Mouse (Mus musculus): ENCODE data around the gene Vsig10.

DNA sequence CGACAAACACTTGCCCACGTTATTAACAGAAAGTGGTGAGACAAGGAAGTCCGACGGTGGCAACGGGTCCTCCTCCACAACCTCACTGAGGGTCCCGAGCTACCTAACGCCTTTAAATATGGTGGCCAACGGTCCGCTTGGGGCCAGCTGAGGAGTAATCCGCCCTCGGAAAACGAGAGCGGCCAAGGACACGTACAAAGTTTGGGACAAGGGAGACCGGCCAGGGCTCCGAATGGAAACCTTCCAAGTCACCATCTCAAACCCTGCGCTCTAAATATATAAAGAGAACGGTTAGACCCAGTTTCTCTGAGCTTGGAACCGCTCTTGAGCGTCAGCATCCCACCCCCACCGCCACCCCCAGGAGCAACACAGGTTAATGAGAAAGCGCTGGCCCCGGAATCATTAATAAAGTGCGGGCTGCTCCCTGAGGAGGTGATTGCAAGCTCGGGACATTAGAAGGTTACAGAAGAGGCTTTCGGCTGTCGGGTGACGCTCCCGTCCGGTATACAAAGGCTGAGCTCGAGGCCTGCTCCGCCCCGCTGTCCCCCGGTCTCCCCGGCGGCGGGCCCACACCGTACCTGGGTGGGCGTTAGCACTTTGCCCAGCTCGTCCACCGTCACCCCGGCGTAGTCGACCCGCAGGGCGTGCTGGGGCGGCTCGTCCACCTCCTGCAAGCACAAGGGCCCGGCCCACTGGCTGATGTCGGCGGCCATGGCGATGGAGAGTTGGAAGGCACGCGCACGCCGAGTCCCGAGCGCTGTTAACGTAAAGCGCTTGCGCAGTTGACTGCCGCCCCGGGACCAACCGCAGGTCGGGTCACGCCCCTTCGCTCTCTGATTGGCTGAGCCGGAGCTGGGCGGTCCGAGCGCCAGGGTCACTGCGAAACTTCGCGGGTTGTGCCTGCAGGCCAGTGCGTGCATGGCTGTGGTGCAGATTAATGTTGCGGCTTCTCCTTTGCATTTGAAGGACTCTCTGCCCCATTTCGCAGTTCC is 31.8 kb upstream of the Vsig10 start, which contains the start of gene Pebp1:
- TF ChIP-seq CTCF (IDR thresholded peaks at IDR 0.05; ENCODE audit: extremely low read depth, insufficient read length, insufficient replicate concordance, low read depth, low read length) (no peak), POLR2A (IDR thresholded peaks at IDR 0.05; ENCODE audit: low read depth, low read length) (0 out of 2 replicates have a peak, but pooled peaks have one; percentile 3)

Data from small intestine, adult 2 months (tissue).